Mouse (Mus musculus) forebrain, embryonic 10.5 days (tissue): ENCODE data around the gene 9230104L09Rik. TPM values are rescaled to one million over a fixed set of nuclear protein-coding genes. Genes with fewer than 3 reads are reported as not detected.

ENCODE experiments used
- DNase-seq: peaks from one replicate; pipeline ENCODE4 v3.0.0-alpha.2; 2017; ENCODE audit warnings: low spot score; ENCODE audit errors: extremely low spot score
- H3K27ac ChIP-seq: fragments of 300-500 bp; sonication (generic); 2 replicates; pipeline ENCODE4 v1.5.1; 2016; ENCODE audit warnings: mild to moderate bottlenecking
- H3K27me3 ChIP-seq: fragments of 300-500 bp; sonication (generic); 2 replicates; pipeline ENCODE4 v1.6.1; 2016; ENCODE audit warnings: mild to moderate bottlenecking; ENCODE audit not compliant: poor library complexity, severe bottlenecking
- H3K36me3 ChIP-seq: fragments of 300-500 bp; sonication (generic); replicated peaks from 2 replicates; pipeline ENCODE4 v1.6.1; 2016; ENCODE audit warnings: mild to moderate bottlenecking, moderate library complexity
- H3K4me1 ChIP-seq: fragments of 300-500 bp; sonication (generic); 2 replicates; pipeline ENCODE4 v1.6.1; 2016
- H3K4me3 ChIP-seq: fragments of 300-500 bp; sonication (generic); 2 replicates; pipeline ENCODE4 v1.5.1; 2016; ENCODE audit warnings: mild to moderate bottlenecking, moderate library complexity
- H3K9me3 ChIP-seq: fragments of 300-500 bp; sonication (generic); 2 replicates; pipeline ENCODE4 v1.6.1; 2016; ENCODE audit warnings: mild to moderate bottlenecking, moderate library complexity
- WGBS: fragments of 180-500 bp; shearing (Covaris S2); methylation state at CpG from one replicate; pipeline ENCODE4 v1.1.7; 2016; 5-methylcytosine and 5-hydroxymethylcytosine counted together
- polyA plus RNA-seq: library from polyadenylated mRNA; unstranded; fragments of >200 nt; fragmentation: Nextera tagmentation; extraction: Ambion mirVana; gene quantifications from 2 replicates; pipeline ENCODE4 v1.2.1, GENCODE M21; 2016

Gene 9230104L09Rik
- polyA plus RNA-seq = not detected in 2 replicates

- Histone ChIP-seq H3K27me3 (no peaks in the 10 kb centered on the region), H3K9me3 (no peaks in the 10 kb centered on the region), H3K4me3 (no peak within 1 kb of the TSS), H3K27ac (no peak within 1 kb of the TSS), H3K36me3 (peaks cover under 1% of the 10 kb centered on the region), H3K4me1 (no peaks in the 10 kb centered on the region)
- 82% methylated on average over 2 of the region's 2 CpGs for WGBS
- DNase-seq = no peak
Measured at GRCm38 (mm10) chr2:148864966-148865365, at the start of gene 9230104L09Rik. TSS of gene 9230104L09Rik (minus strand) at chr2:148865038.

- Histone ChIP-seq H3K4me3 (no peak overlapping the region), H3K4me1 (no peaks in the 10 kb centered on the region), H3K27me3 (no peaks in the 10 kb centered on the region), H3K9me3 (no peaks in the 10 kb centered on the region), H3K27ac (peak overlapping the region; percentile 52; the same call in 1 of the 2 replicates), H3K36me3 (no peaks in the 10 kb centered on the region)
- peak; percentile 72 for DNase-seq
- WGBS = 10% methylated on average over 5 of the region's 5 CpGs
Measured at GRCm38 (mm10) chr2:148902286-148902685, 37.4 kb upstream of the 9230104L09Rik start.

GRCm38 (mm10) chr2:148900305-148900704 is 35.5 kb upstream of the 9230104L09Rik start:
- H3K4me3 ChIP-seq = no peak overlapping the region
- no peak for DNase-seq
- no peaks in the 10 kb centered on the region for H3K9me3 ChIP-seq
- no peak overlapping the region for H3K27ac ChIP-seq
- no peaks in the 10 kb centered on the region for H3K27me3 ChIP-seq
- H3K4me1 ChIP-seq = no peaks in the 10 kb centered on the region
- 71% methylated on average over 4 of the region's 4 CpGs for WGBS
- no peaks in the 10 kb centered on the region for H3K36me3 ChIP-seq

DNA sequence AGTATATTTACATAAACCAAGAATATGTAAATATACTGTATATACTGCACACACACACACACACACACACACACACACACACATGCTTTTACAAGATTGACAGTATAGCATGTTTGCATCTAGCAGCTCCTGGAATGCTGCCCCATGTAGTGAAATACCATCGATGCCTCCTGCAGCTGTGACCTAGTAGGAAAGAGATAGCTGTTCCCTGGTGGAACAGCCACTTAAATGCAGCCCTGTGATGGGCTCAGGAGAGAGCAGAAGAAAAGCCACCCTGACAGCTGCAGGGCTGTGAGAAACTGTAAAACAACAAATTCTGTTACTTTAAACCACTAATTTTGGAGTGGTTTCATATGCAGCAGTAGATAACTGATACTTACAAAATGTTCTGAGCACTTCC is 31.4 kb upstream of the 9230104L09Rik start:
- Histone ChIP-seq H3K4me3 (no peak overlapping the region), H3K4me1 (peaks cover 6% of the 10 kb centered on the region), H3K9me3 (no peaks in the 10 kb centered on the region), H3K27ac (no peak overlapping the region), H3K27me3 (no peaks in the 10 kb centered on the region), H3K36me3 (no peaks in the 10 kb centered on the region)
- WGBS = 86% methylated on average over 1 of the region's 1 CpGs
- no peak for DNase-seq

DNA sequence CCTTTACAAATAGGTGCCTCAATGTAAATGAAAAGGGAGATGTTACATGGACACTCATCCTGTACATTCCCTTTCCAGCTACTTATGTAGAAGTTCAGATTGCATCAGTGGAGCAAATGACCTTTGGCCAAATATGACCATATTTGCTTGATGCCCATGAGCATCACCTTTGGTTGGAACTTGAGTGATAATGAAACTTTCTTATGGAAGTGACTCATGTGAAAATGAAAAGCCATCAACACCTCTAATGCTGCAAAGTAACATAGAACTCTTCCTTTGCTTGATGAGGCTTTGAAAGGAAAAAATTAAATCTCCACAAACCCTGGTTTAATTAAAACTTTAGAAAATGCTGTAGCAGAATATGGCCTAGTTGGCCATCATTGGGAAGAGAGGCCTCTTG is 28.3 kb upstream of the 9230104L09Rik start:
- H3K36me3 ChIP-seq = no peaks in the 10 kb centered on the region
- H3K4me1 ChIP-seq = peaks cover 33% of the 10 kb centered on the region
- no peaks in the 10 kb centered on the region for H3K27me3 ChIP-seq
- H3K27ac ChIP-seq = no peak overlapping the region
- no peak for DNase-seq
- no peaks in the 10 kb centered on the region for H3K9me3 ChIP-seq
- no peak overlapping the region for H3K4me3 ChIP-seq

DNA sequence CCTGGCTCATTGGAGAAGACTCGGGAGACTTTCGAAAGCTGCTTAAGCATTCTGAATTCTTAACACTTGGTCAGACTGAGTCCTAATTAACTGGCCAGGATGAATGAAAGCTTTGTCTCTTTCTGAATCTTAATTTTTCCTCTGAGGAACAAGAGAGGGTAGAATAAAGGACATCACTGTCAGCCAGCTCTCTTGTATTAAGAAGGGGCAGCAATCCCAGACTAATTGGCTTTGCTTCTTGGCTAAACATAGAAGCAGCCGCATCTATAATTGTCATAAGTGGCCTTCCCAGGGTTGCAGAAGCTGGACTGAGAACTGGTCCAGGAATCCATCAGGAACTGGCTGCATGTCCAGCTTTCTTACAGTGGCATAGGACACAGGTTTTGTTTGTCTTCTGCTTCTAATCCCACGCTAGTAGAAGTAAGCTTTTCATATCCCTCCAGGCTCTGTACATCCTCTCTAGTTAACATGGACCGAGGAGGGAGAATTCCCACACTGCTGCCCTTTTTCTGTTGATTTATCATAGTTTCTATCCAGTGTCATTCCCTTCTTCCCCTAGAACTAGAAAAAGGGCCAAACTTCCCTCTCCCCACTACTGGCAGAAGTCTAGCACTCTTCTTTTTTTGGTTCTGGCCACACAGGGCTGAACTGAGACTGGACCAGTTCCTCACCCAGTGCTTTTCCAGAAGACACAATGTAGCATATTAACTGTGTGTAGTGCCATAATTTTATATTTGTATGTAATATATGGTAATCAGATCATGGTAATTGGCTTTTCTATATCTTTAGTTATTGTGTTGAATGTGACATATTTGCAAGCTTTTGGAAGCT is 25.4 kb upstream of the 9230104L09Rik start:
- WGBS = 13% methylated on average over 5 of the region's 5 CpGs
- no peaks in the 10 kb centered on the region for H3K36me3 ChIP-seq
- H3K4me3 ChIP-seq = no peak overlapping the region
- H3K27me3 ChIP-seq = no peaks in the 10 kb centered on the region
- DNase-seq = peak; percentile 40
- H3K9me3 ChIP-seq = no peaks in the 10 kb centered on the region
- H3K4me1 ChIP-seq = peaks cover 33% of the 10 kb centered on the region
- peak overlapping the region; percentile 87 for H3K27ac ChIP-seq

GRCm38 (mm10) chr2:148889331-148890010 is 24.6 kb upstream of the 9230104L09Rik start:
- WGBS = 29% methylated on average over 3 of the region's 3 CpGs
- no peaks in the 10 kb centered on the region for H3K9me3 ChIP-seq
- DNase-seq = no peak
- H3K27me3 ChIP-seq = no peaks in the 10 kb centered on the region
- peak overlapping the region; percentile 87 for H3K27ac ChIP-seq
- peaks cover 33% of the 10 kb centered on the region for H3K4me1 ChIP-seq
- H3K36me3 ChIP-seq = no peaks in the 10 kb centered on the region
- H3K4me3 ChIP-seq = no peak overlapping the region

- Histone ChIP-seq H3K9me3 (no peaks in the 10 kb centered on the region), H3K4me3 (no peak overlapping the region), H3K4me1 (peaks cover 33% of the 10 kb centered on the region), H3K27ac (peak overlapping the region; percentile 87), H3K27me3 (no peaks in the 10 kb centered on the region), H3K36me3 (no peaks in the 10 kb centered on the region)
- no peak for DNase-seq
- WGBS = 59% methylated on average over 3 of the region's 3 CpGs
Measured at GRCm38 (mm10) chr2:148888872-148889271, 24.0 kb upstream of the 9230104L09Rik start.

DNA sequence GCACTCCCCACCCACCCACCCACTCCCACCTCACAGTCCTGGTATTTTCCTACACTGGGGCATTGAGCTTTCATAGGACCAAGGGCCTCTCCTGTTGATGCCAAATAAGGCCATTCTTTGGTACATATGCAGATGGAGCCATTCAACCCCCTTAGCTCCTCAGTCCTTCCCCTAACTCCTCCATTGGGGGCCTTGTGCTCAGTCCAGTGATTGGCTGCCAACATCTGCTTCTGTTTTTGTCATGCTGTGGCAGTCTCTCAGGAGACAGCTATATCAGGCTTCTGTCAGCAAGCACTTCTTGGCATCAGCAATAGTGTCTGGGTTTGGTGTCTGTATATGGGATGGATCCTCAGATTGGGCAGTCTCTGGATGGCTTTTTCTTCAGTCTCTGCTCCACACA is 19.9 kb upstream of the 9230104L09Rik start:
- Histone ChIP-seq H3K9me3 (no peaks in the 10 kb centered on the region), H3K27ac (no peak overlapping the region), H3K4me1 (peaks cover 12% of the 10 kb centered on the region), H3K27me3 (no peaks in the 10 kb centered on the region), H3K4me3 (no peak overlapping the region), H3K36me3 (no peaks in the 10 kb centered on the region)
- no peak for DNase-seq

DNA sequence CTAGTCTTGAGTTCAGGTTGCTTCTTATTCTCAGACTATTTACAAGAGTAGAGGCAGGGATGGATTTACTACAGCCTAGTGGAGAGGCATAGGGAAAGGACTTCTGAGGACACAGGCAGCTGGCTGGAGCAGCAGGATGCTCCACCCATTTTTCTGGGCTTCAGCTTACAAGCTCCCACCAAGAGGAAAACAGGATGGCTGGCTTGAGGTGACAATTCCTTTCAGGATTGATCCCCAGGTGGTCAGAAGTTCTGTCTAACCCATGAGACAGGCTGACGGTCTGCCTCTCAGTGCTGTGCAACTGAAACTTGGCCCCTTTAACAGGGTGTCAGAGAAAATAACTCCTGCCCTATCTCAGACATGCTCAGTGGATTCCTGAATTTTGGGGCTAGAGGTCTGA is 14.4 kb upstream of the 9230104L09Rik start:
- Histone ChIP-seq H3K4me1 (peaks cover 36% of the 10 kb centered on the region), H3K27ac (0 out of 2 replicates have a peak overlapping the region, but pooled peaks have one; percentile 30), H3K9me3 (no peaks in the 10 kb centered on the region), H3K27me3 (no peaks in the 10 kb centered on the region), H3K4me3 (no peak overlapping the region), H3K36me3 (no peaks in the 10 kb centered on the region)
- 50% methylated on average over 1 of the region's 1 CpGs for WGBS
- DNase-seq = no peak

DNA sequence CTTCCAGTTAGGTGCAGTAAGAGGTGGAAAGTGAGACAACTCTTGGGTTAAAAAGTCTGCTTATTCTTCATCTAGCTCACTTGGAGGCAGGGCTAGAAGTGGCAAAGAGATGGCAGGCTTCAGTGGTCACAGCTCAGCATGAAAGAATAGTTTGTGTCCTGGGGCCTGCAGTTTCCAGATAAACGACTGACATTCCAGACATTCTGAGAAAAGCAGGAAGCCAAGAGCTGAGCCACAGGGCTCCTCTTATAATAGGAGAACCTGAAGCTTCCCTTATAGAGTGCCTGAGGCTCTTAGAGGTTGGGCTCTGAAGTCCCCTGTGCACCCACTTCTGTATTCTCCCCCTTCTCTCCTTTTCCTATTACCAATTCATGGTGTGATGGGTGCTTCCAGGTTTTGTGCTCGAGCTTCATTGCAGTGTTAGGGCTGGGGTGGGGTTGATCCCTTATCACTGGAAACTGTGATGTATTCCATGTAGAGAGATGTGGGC is 13.8 kb upstream of the 9230104L09Rik start:
- Histone ChIP-seq H3K9me3 (no peaks in the 10 kb centered on the region), H3K4me3 (no peak overlapping the region), H3K36me3 (no peaks in the 10 kb centered on the region; the same call in 1 of the 2 replicates), H3K4me1 (peaks cover 41% of the 10 kb centered on the region), H3K27me3 (no peaks in the 10 kb centered on the region), H3K27ac (peak overlapping the region; percentile 30; the same call in 1 of the 2 replicates)
- 16% methylated on average over 2 of the region's 2 CpGs for WGBS
- no peak for DNase-seq

- H3K36me3 ChIP-seq = peaks cover 14% of the 10 kb centered on the region
- no peaks in the 10 kb centered on the region for H3K27me3 ChIP-seq
- H3K4me1 ChIP-seq = peaks cover 55% of the 10 kb centered on the region
- no peak overlapping the region for H3K27ac ChIP-seq
- WGBS = 63% methylated on average over 3 of the region's 3 CpGs
- no peaks in the 10 kb centered on the region for H3K9me3 ChIP-seq
- DNase-seq = no peak
- no peak overlapping the region for H3K4me3 ChIP-seq
Measured at GRCm38 (mm10) chr2:148877016-148877770, 12.4 kb upstream of the 9230104L09Rik start.
